Mouse (Mus musculus): ENCODE results near the gene Plb1.

Plb1 gene

GRCm38 (mm10) chr5:32245385-32245784 is 12.9 kb downstream of the Plb1 start:
- DNase-seq (ENCODE audit: low read depth): peak; percentile 8

GRCm38 (mm10) chr5:32260751-32261150 is 28.2 kb downstream of the Plb1 start:
- no peak for DNase-seq (ENCODE audit: low read depth)

- DNase-seq (ENCODE audit: low read depth): no peak
These were observed 28.7 kb downstream of the Plb1 start for GRCm38 (mm10) chr5:32261251-32261650.

- DNase-seq (ENCODE audit: low read depth): no peak
These were observed 30.0 kb downstream of the Plb1 start for GRCm38 (mm10) chr5:32262534-32262933.

GRCm38 (mm10) chr5:32272502-32272901 is 40.0 kb downstream of the Plb1 start:
- no peak for DNase-seq (ENCODE audit: low read depth)

- DNase-seq (ENCODE audit: low read depth): no peak
These were observed 45.6 kb downstream of the Plb1 start for GRCm38 (mm10) chr5:32278000-32278694.

GRCm38 (mm10) chr5:32280066-32280465 is 47.6 kb downstream of the Plb1 start:
- DNase-seq (ENCODE audit: low read depth): no peak

- DNase-seq (ENCODE audit: low read depth): no peak
These were observed 49.8 kb downstream of the Plb1 start for GRCm38 (mm10) chr5:32282345-32282744.

- DNase-seq (ENCODE audit: low read depth): no peak
These were observed 50.9 kb downstream of the Plb1 start for GRCm38 (mm10) chr5:32283457-32283856.

- DNase-seq (ENCODE audit: low read depth): no peak
These were observed 53.8 kb downstream of the Plb1 start for GRCm38 (mm10) chr5:32286315-32286714.

GRCm38 (mm10) chr5:32288021-32288420 is 55.5 kb downstream of the Plb1 start:
- no peak for DNase-seq (ENCODE audit: low read depth)

GRCm38 (mm10) chr5:32291316-32291715 is 58.8 kb downstream of the Plb1 start:
- DNase-seq (ENCODE audit: low read depth): no peak

- DNase-seq (ENCODE audit: low read depth): no peak
These were observed 70.7 kb downstream of the Plb1 start for GRCm38 (mm10) chr5:32302991-32303921.

- DNase-seq (ENCODE audit: low read depth): no peak
These were observed 74.6 kb downstream of the Plb1 start for GRCm38 (mm10) chr5:32307106-32307505.

- no peak for DNase-seq (ENCODE audit: low read depth)
These were observed 76.1 kb downstream of the Plb1 start for GRCm38 (mm10) chr5:32308647-32309046.

- no peak for DNase-seq (ENCODE audit: low read depth)
These were observed 77.2 kb downstream of the Plb1 start for GRCm38 (mm10) chr5:32309714-32310113.

- no peak for DNase-seq (ENCODE audit: low read depth)
These were observed 78.3 kb downstream of the Plb1 start for GRCm38 (mm10) chr5:32310802-32311201.

GRCm38 (mm10) chr5:32311589-32312166 is 79.2 kb downstream of the Plb1 start:
- DNase-seq (ENCODE audit: low read depth): no peak

- no peak for DNase-seq (ENCODE audit: low read depth)
These were observed 81.2 kb downstream of the Plb1 start for GRCm38 (mm10) chr5:32313671-32314070.

GRCm38 (mm10) chr5:32314731-32315130 is 82.2 kb downstream of the Plb1 start:
- peak; percentile 16 for DNase-seq (ENCODE audit: low read depth)

GRCm38 (mm10) chr5:32322146-32322811 is 89.8 kb downstream of the Plb1 start:
- DNase-seq (ENCODE audit: low read depth): peak; percentile 45

GRCm38 (mm10) chr5:32328139-32328538 is 95.6 kb downstream of the Plb1 start:
- DNase-seq (ENCODE audit: low read depth): no peak
